Comparison of ENCODE assay signal across 22 mouse cellular contexts in genomic region chrX:145490417-145490816, GRCm38 (mm10). TPM values are rescaled to one million over a fixed set of nuclear protein-coding genes. Genes with fewer than 3 reads are reported as not detected.
DNase-seq lines count a peak whose midpoint lies in the region; ATAC-seq and TF ChIP-seq lines count a peak whose summit lies in the region.
"Had no signal": no experiment of that assay in that cellular context is flagged by ENCODE, and none has a peak within 500 bp of the region (broad histone marks: within the 10 kb centered on the region; RNA-seq: fewer than 3 reads in every experiment).

No protein-coding gene starts in this region.

- H3K79me2 ChIP-seq in liver, adult 2 months (ENCODE audit: control insufficient read depth, insufficient read depth, low read length) = no peaks in the 10 kb centered on the region

- TF ChIP-seq POLR2A in liver, adult 2 months (IDR thresholded peaks at IDR 0.05; ENCODE audit: extremely low read depth, insufficient read depth, low read length) = no peak

- no peak for TF ChIP-seq CTCF in liver, adult 2 months (IDR thresholded peaks at IDR 0.05; ENCODE audit: low read depth, low read length)

- H3K27me3 ChIP-seq in liver, adult 2 months (ENCODE audit: control insufficient read depth, insufficient read depth, low read length) = no peaks in the 10 kb centered on the region
- H3K27me3 ChIP-seq in liver, embryonic 12.5 days (replicated peaks) = no peaks in the 10 kb centered on the region
- H3K27me3 ChIP-seq in liver, embryonic 16.5 days (ENCODE audit: control insufficient read depth, insufficient read depth, low read depth, low read length) = no peaks in the 10 kb centered on the region
- H3K27me3 ChIP-seq: CH12.LX; embryonic facial prominence, embryonic 12.5 days; hindbrain, embryonic 13.5 days had no signal

- no peaks in the 10 kb centered on the region for H3K9me3 ChIP-seq in liver, embryonic 12.5 days (replicated peaks)
- no peaks in the 10 kb centered on the region for H3K9me3 ChIP-seq in liver, embryonic 16.5 days (replicated peaks; ENCODE audit: control insufficient read depth, low read length)
- H3K9me3 ChIP-seq: embryonic facial prominence, embryonic 12.5 days; forebrain, embryonic 10.5 days; heart, embryonic 10.5 days; hindbrain, embryonic 13.5 days had no signal

- DNase-seq in liver, adult 2 months (ENCODE audit: extremely low read depth, low read depth, low spot score) = peak; percentile 53
- no peak for DNase-seq in liver
- peak; percentile 23 for DNase-seq in yolk sac, embryonic 10.5 days (ENCODE audit: low spot score)
- DNase-seq in ovary, postnatal 36 days (ENCODE audit: low spot score) = no peak
- DNase-seq in kidney, adult 11 months = no peak
- DNase-seq: adrenal gland, adult 8-10 months; cerebellum, adult 11 months; cerebellum, adult 8-10 months; cerebellum, postnatal 14 days; gastrocnemius, postnatal 36 days; heart, adult 18-20 months; heart, postnatal 14 days had no signal

- H3K4me1 ChIP-seq in liver, adult 2 months (ENCODE audit: control insufficient read depth, insufficient read depth, low read length) = peaks cover 8% of the 10 kb centered on the region
- H3K4me1 ChIP-seq in liver, embryonic 12.5 days = peaks cover 25% of the 10 kb centered on the region
- no peaks in the 10 kb centered on the region; the same call in 1 of the 2 replicates for H3K4me1 ChIP-seq in liver, embryonic 16.5 days (ENCODE audit: control insufficient read depth, low read depth, low read length)
- H3K4me1 ChIP-seq: embryonic facial prominence, embryonic 12.5 days; forebrain, embryonic 10.5 days; heart, embryonic 10.5 days; hindbrain, embryonic 13.5 days had no signal

- no peak overlapping the region for H3K27ac ChIP-seq in liver, adult 2 months (replicated peaks; ENCODE audit: insufficient read depth, low read depth, low read length)
- peak overlapping the region; percentile 58 for H3K27ac ChIP-seq in liver, embryonic 12.5 days
- H3K27ac ChIP-seq in liver, embryonic 16.5 days (ENCODE audit: low read length) = peak overlapping the region; percentile 50; the same call in 1 of the 2 replicates
- H3K27ac ChIP-seq: embryonic facial prominence, embryonic 12.5 days; forebrain, embryonic 10.5 days; heart, embryonic 10.5 days; hindbrain, embryonic 13.5 days; hindbrain, postnatal 0 days had no signal

- no peak overlapping the region for H3K9ac ChIP-seq in liver, adult 2 months (ENCODE audit: low read depth, low read length)
- no peak overlapping the region for H3K9ac ChIP-seq in liver, embryonic 12.5 days
- H3K9ac ChIP-seq in liver, embryonic 16.5 days (ENCODE audit: low read depth, low read length) = no peak overlapping the region
- H3K9ac ChIP-seq: embryonic facial prominence, embryonic 12.5 days; hindbrain, embryonic 13.5 days had no signal

- WGBS in liver, adult 2 months = 0% methylated on average over 3 of the region's 3 CpGs
- 52% methylated on average over 3 of the region's 3 CpGs for WGBS in liver, embryonic 12.5 days (ENCODE audit: insufficient replicate concordance)
- 57% methylated on average over 3 of the region's 3 CpGs for WGBS in liver, embryonic 16.5 days (ENCODE audit: insufficient replicate concordance)

- H3K36me3 ChIP-seq in liver, adult 2 months (ENCODE audit: control insufficient read depth, insufficient read depth, low read length) = no peaks in the 10 kb centered on the region
- peaks cover 9% of the 10 kb centered on the region; the same call in 1 of the 2 replicates for H3K36me3 ChIP-seq in liver, embryonic 12.5 days
- no peaks in the 10 kb centered on the region for H3K36me3 ChIP-seq in liver, embryonic 16.5 days (ENCODE audit: control insufficient read depth, insufficient read depth)

- H3K4me2 ChIP-seq in liver, embryonic 12.5 days = no peak overlapping the region
- no peak overlapping the region for H3K4me2 ChIP-seq in liver, embryonic 16.5 days (ENCODE audit: low read depth, low read length)
- H3K4me2 ChIP-seq: embryonic facial prominence, embryonic 12.5 days; hindbrain, embryonic 13.5 days had no signal

- no peak overlapping the region for H3K4me3 ChIP-seq in liver, adult 2 months (ENCODE audit: insufficient read depth, low read depth, low read length)
- no peak overlapping the region for H3K4me3 ChIP-seq in liver, embryonic 12.5 days
- H3K4me3 ChIP-seq in liver, embryonic 16.5 days (ENCODE audit: low read depth, low read length) = no peak overlapping the region
- H3K4me3 ChIP-seq: embryonic facial prominence, embryonic 12.5 days; forebrain, embryonic 10.5 days; heart, embryonic 10.5 days; hindbrain, embryonic 13.5 days had no signal

- no peak for ATAC-seq in liver, embryonic 12.5 days
- ATAC-seq in liver, embryonic 16.5 days (ENCODE audit: low read depth) = peak; percentile 85
- ATAC-seq in erythroblast, adult 5-6 weeks (replicated peaks; ENCODE audit: low FRiP score, poor library complexity, severe bottlenecking) = no peak
- ATAC-seq: forebrain, embryonic 14.5 days; hindbrain, postnatal 0 days had no signal

RNA-seq across cellular contexts. Expression of gene Amot, which starts 14.6 kb away (rescaled TPM):
- 3.2 and 4.1 TPM in 2 replicates for total RNA-seq in liver, adult 2 months (2014; rRNA removed)
- 3.4 and 3.9 TPM in 2 replicates for polyA plus RNA-seq in liver, adult 2 months (2012; rRNA removed)
- polyA plus RNA-seq in liver, embryonic 12.5 days (2016; fragmentation: Nextera tagmentation; extraction: Ambion mirVana) = 8.9 and 9.0 TPM in 2 replicates
- 5.8 and 6.0 TPM in 2 replicates for polyA plus RNA-seq in liver, embryonic 16.5 days (2015; fragmentation: Nextera tagmentation; extraction: Ambion mirVana)
- 1.0 and 1.5 TPM in 2 replicates for total RNA-seq in erythroblast, adult 5-6 weeks (2015; ENCODE audit: low replicate concordance)
- total RNA-seq in erythroblast, adult 5-6 weeks (2017; ENCODE audit: low replicate concordance) = 0.17 and 0.98 TPM in 2 replicates
- total RNA-seq: CH12.LX had no signal

Comparison
In these comparisons a context has a peak if more than half of its experiments do, and no peak if none do; other contexts are left out.
1. DNase-seq: peak in liver, adult 2 months (single experiment) and yolk sac, embryonic 10.5 days (single experiment); none in liver (single experiment), ovary, postnatal 36 days (single experiment) and kidney, adult 11 months (single experiment).